Mouse (Mus musculus) G1E (cell line): Measurements from ENCODE around the gene Taco1.

ENCODE experiments used
- CTCF ChIP-seq: IDR thresholded peaks from 2 replicates; pipeline ENCODE4 v1.5.1; 2012; ENCODE audit warnings: low read depth, low read length, inconsistent platforms, mixed read lengths
- TAL1 ChIP-seq: conservative IDR thresholded peaks from 2 replicates; pipeline ENCODE4 v1.6.1; 2012; ENCODE audit warnings: low read depth, low read length, inconsistent platforms, mixed read lengths

- TF ChIP-seq TAL1 (no peak), CTCF (peak; percentile 70)
These were observed 10.5 kb downstream of the Taco1 start for GRCm38 (mm10) chr11:106076321-106076720.
